Mouse (Mus musculus): ENCODE results near the gene Ctbp2.

Gene Ctbp2

DNA sequence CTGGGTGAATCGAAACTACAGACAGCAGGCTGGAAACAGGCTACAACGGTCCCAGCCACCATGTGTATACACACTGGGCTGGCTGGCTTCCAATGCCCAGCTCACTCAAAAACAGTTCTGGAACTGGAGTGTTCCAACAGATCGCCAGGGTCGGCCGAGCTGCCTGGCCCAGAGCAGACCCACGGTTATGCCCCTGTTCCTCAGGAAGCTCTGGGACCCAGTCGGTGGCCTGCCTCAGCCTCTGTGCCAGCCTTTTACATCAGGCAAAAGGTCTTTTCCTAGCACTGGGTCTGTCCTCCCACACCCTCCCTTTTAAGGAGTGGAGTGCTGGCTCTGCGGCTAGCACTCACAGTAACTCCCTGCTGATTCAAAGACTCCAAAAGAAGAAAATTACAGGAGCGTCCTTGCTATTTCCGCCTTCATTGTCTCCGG is 35.3 kb downstream of the Ctbp2 start:
- in situ Hi-C loops (cut with MboI, MseI): no loop called here

DNA sequence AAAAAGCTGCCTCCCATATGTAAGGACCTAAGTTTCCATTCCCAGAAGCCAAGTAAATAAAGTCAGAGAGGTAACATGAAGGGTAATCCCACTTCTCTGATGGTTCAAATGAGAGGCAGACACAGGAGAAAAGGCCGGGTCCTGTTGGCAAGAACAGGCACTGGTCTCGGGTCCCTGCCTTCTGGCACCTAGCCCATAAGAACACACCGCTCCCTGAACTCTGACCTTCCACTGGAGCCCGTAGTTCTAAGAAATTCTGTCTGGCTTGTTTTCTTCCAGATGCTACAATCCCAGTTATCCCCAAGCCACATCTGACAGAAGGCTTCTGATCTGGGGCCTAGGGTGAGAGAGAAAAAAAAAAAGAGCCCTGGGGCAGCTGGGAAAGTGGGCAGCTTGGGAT is 35.7 kb downstream of the Ctbp2 start:
- in situ Hi-C loops (cut with MboI, MseI): no loop called here

DNA sequence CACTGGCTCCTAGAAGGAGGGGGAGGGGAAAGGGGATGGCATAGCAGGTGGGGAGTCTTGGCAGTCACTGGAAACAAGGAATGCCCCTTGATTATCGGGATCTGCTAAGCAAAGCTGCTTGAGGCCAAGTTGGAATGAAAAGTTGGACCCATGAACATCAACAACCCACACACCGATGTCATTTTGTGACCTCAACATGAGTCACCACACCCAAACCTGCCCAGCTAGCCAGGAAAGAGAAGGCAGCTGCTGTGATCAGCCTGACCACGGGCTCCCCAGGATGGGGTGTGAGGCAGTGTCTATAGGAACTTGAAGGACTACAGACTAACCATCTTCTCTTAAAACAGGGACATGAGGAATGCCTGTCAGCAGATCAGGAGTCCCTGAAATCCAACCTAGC is 38.7 kb downstream of the Ctbp2 start:
- in situ Hi-C loops (cut with MboI, MseI): no loop called here

DNA sequence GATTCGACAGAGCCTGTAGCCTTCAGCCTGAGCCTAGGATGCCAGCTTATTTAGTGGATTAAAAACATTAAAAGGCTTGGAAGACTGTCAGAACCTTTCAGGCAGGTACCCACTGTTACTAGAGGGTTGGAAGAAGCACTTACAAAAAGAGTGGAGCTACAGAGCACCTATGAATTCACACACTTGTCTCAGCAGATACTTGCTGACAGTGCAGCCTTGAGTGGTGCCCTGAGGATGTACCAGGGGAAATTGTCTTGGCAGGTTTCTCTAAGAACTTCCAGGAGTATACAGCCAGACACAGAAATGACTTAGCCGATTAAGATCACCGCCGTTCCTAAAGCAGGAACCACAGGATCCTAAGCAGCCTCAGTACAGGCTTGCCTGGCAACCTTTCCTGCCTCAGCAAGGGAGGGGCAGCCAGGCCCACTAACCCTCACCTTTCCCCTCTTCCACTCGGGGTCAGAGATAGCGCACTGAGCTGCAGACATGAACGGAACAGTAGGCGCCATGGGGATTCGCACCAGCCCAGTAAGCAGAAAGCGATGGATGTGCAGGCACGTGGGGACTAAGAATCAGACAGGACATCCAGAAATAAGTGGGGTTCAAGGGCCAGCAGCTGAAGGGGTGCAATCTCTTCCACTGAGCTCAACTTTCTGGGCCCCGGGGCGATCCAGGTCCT is 40.1 kb downstream of the Ctbp2 start:
- in situ Hi-C loops (cut with MboI, MseI): no loop called here

DNA sequence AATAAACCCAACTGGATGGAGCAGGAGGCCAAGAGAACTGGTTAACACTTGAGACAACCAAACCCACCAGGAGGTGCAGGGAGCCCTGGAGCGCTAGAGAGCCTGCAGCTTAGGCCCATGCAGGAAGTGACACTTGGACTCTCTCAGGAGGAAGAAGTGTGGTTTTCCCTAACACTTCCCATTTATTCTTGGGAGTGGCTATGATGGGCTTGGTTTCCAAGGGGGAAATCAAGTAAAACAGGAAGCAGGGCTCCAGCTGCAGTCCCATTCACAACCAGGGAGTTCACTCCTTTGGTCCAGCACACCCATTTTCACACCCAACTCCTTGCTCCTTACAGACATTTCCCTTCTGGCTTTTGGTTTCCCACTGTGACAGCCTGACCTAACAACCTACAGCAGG is 45.2 kb downstream of the Ctbp2 start:
- in situ Hi-C loops (cut with MboI, MseI): no loop called here

DNA sequence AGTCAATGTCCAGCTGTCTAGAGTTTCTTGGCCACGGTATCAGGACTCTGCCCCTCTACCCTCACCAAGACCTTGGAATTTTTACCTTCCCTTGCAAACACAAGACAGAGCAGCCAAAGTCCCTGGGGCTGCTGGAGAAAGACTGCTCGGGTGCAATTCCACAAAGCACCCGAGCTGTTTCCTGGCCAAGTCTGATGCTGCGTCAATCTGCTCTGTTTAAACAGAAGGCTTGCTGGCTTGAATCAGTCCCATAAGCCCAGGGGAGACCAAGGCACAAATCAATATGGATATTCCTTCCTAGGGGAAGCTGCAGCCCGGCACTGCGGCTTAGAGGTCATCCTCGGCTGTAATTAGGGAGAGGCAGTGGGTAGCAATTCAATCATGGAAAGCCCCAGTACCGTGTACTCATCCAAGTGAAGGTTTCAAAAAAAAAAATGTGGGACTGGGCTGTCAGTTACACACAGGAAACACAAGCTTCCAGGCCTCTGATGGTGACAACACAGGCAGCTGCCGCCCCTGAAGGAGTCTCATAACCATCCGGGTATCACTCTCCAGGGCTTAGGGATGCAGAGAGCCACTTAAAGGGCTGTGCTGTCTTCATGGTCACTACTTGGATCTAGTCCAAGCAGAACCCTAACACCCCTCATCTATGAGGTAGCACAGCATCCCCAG is 49.6 kb downstream of the Ctbp2 start:
- in situ Hi-C loops (cut with MboI, MseI): no loop called here

DNA sequence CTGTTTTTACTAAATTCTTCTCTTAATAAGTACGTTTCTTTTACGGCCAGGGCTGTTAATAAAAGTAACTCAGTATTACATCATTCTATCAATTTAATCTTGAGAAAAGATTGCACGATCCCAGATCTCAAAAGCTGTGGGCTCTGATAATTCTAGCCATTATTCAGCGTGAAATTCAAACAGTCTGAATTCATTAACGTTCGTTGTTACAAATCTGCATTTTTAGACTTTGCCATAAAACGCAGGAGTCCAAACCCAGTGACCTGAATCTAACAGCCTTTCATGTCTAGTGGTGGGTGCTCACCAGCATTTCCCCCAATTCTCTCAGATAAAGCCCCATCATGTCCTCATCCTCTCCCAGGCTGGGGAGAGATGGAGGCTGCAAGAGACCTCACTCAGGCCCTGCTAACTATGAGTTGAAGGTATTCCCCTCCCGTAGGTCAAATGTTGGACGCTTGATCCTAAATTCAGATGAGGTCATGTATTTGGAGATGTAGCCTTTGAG is 51.0 kb downstream of the Ctbp2 start:
- in situ Hi-C loops (cut with MboI, MseI): no loop called here

DNA sequence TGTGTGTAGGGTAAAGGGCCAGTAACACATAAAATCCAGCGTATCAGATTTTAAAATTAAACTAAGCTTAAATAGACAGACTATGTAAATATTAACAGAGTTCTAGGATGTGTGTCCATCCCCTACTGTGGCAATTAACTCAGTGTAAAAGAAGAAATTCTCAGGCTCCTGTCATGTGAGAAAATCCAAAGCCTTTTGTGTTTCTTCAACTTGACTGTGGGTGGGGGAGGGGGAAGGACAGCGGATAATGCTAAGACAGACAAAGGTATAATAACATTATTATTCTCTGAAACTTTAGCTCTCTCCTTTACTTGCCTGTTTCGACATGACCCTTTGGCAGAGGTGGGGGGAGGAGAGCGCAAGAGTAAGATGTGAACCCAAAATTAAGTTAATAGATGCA is 51.6 kb downstream of the Ctbp2 start:
- in situ Hi-C loops (cut with MboI, MseI): no loop called here

DNA sequence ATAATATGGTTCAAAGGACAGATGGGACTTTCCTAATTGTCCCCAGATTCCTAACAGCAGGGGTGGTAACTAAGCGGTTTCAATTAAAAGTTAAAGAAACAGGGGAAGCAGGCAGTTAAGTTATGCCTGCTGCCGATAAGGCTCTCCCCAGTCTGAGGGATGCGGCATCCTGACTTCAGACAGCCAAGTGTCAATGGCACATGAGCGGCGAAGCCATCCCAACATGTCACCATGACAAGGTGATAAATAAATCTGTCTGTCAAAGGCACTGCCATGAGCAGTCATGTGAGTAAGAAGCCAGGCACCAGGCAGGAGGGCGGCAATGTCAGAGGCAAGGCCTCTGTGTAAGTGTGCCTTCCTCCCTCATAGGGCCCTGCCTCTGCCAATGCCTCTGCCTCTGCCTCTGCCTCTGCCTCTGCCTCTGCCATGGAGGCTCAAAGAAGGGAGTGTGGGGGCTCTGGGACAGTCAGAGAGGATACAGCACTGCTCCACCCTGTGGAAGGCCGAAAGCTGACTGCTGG is 56.8 kb downstream of the Ctbp2 start:
- in situ Hi-C loops (cut with MboI, MseI): no loop called here

DNA sequence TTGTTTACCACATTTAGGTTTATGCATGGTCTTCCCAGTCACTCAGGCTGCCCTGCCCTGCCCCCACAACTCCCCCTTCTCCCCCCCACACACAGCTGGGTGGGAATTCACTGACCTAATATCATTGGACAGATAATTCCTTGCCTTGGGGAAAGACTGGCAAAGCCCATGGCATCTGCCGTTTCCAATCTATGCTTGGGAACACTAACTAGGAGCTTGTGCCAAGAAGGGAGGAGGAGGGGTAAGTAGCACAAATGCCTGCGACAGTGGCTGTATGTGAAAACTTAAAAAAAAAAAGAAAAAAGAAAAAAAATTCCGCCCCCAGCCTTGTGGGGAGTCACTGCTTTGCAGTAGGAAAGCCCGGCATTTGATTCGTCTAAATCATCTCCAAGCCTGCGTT is 57.4 kb downstream of the Ctbp2 start:
- in situ Hi-C loops (cut with MboI, MseI): no loop called here

DNA sequence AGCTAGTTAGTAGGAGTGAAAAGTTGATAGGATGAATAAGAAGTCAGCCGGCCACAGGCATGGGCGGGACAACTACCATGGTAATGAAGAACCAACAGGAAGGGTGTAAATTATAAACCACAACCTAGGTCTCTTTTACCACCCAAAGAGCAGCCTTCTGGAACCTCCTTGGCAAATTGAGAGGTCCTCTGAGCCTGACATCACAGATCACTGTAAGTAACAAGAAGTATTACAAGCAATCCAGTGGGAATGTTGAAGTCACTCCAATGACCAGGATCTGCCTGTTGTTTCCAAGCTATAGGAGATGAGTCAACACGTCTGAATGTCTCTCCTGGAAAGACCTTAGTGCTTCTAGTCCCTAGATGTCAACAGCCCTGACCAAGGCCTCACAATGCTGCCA is 62.1 kb downstream of the Ctbp2 start:
- in situ Hi-C loops (cut with MboI, MseI): no loop called here

DNA sequence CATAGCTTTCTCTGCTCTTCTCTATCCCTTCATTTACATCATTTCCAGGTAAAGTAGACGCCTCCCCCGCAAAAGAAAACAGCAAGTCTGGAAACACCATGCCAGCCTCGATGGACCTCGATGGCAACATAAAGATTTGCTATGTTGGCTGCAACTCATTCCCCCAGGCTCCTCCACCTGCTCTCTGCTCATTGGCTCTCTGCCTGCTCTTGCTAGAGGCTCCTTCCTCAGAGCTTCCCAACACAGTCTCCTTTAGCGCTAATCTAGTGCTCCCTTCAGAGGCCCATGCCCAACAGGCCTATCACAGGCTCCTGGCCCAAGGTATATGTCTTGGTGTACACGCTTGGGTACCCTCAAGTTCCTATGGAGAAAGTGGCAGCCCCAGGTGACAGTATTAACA is 64.0 kb downstream of the Ctbp2 start:
- in situ Hi-C loops (cut with MboI, MseI): no loop called here

DNA sequence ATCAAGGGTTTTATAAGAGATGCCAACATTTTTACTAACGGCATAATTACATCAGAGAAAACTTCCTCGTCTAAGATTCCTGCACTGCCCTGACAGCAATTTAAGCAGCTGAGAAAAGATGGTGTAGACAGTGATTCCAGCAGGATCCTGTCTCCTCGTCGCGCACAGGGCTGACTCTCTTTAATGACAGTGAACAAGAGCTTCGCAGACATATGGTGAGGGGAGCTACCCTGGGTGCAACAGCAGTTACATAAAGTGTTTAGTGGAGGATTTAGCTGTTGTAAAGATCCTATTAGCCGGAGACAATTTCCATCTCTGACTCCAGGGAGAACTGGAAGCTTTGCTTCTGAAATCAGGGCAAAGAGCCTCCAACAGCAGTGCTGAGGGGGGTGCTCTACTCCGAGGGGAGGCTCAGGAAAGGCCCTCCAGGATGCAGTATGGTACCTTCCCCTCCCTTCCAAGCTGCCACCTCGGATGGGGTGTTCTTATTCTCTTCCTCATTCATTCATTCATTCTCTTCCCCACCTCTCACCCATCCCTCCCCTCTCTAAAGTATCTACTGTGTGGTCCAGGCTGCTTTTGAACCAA is 64.5 kb downstream of the Ctbp2 start:
- in situ Hi-C loops (cut with MboI, MseI): no loop called here

DNA sequence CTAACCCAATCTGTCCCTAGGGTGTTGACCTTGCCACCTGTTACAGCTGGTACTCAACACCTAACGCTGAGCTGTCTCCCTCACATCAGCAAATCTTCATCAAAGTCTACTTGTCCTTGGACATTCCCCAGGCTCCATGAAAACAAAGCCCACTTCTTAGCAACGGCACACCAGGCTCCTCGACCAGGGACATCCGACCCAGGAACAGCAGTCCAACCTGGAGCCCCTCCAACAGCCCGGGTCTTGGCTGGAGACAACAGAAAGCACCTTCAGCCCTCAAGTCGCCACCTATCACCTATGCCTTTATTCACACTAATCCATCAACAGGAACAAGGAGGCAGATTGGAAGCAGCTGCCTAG is 65.0 kb downstream of the Ctbp2 start:
- in situ Hi-C loops (cut with MboI, MseI): no loop called here

DNA sequence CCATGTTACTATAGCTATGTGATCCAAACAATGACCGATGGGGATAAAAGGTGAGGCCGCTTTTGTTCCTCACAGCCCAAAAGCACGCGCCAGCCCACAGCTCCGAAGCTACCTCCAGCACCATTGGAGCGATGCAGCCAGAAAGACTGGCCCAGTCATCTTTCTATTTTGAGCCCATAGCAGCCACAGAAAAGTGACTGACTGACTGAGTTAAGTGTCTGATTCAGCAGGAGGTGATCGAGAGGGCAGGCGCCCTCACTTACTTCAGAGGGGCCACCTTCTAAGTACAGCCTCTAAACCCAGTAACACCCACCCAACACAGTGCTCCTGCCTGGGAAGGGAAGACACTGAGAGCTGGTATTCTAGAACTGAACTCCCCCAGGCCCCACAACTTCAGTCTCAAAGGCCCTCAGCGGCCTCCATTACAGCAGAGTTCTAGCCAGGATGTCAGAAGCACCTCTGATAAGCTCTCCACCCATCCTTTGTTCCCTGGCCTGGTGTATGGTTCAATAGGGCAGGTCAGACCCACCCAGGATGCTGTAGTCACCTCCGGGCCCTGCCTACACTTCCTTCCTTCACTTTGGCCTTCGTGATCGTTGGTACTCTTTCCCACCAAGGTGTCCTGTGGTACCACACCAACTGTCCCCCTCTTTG is 65.5 kb downstream of the Ctbp2 start:
- in situ Hi-C loops (cut with MboI, MseI): no loop called here

DNA sequence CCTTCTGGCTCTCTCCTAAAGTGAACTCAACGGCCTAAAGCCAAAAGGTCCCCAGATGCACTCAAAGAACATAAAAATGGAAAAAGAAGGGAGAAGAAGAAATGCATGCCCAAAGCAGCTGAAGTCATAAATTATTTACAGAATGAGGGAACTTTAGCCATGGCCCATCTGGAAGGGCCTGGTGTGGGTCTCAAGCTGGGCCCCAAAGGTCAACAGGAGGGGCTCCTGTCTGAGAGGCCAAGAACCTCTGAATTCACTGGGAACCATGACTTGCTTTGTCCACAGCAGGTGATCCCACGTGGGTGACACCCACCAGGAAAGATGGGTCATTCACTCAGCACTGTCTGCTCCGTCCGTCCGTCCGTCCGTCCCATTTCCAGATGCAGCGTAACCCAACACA is 67.2 kb downstream of the Ctbp2 start:
- in situ Hi-C loops (cut with MboI, MseI): no loop called here

DNA sequence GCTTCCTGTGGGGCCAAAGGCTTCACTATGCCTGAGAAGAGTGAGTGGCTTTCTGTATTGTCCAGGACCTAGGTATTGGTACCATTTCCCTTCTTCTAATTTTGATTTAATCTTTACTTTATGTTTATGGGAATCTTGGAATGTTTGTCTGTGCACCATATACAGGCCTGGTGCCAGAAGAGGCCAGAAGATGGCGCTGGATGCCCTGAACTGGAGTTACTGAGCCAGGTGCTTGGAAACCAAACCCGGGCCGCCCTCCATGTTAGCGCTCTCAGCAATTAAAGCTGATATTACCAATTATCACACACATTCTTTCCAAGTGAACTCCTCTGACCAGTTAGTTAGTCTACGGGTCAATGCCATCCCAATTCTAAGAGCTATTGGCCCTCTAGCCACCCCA is 69.7 kb downstream of the Ctbp2 start:
- in situ Hi-C loops (cut with MboI, MseI): no loop called here

DNA sequence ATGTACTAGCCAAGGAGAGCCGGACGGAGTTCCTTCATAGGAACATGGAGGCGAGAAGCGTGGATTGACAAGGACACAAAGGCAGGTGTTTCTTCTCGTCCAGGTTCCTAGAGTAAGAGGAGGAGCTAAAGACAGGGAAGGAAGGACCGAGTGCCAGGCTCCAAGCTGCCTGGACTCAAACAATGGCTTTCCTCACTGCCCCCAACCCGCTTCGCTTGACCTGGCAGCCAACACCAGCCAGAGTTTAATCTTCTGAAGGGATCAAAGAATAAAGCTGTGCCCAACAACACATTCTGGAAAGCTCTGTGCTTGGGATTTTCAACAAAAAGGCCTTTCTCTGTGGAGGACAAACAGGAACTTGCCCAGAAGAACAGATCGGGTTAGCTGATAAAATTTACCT is 70.4 kb downstream of the Ctbp2 start:
- in situ Hi-C loops (cut with MboI, MseI): no loop called here

DNA sequence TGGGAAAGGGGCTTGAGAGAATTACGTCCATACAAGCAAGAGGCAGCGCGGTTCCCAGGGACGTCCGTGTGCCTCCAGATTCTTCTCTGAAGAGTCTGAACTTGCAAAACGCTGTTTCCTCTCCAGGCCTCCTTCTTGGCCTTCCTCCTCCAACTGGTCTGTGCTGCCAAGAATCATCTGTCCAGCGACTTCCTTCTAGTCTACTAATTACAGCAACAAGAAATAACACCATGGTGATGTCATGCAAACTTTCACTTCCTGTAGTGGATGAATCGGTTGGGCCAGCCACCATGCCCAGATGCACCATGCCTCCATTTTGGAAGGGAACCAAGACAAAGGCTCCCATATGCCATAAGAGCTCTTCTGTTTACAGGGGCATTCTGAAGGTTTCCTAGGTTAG is 71.3 kb downstream of the Ctbp2 start:
- in situ Hi-C loops (cut with MboI, MseI): no loop called here

DNA sequence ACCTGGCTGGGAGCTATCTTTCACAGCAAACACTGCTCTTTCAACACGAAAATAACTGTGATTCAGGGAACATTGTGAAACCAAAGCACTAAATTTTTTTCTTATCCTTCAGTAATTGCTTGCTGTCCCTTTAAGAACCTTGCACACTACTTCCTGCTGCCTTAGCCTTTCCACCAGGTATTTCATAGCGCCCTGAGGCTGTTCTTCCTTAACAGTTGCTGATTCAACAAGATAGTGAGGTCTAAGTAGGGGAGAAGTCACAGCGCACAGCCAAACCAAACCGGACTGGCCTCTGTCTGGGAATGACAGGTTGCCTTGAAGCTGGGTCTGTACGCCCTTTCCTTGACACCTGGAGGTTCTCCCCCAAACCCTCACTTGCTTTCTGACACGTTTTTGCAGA is 73.5 kb downstream of the Ctbp2 start:
- in situ Hi-C loops (cut with MboI, MseI): no loop called here

DNA sequence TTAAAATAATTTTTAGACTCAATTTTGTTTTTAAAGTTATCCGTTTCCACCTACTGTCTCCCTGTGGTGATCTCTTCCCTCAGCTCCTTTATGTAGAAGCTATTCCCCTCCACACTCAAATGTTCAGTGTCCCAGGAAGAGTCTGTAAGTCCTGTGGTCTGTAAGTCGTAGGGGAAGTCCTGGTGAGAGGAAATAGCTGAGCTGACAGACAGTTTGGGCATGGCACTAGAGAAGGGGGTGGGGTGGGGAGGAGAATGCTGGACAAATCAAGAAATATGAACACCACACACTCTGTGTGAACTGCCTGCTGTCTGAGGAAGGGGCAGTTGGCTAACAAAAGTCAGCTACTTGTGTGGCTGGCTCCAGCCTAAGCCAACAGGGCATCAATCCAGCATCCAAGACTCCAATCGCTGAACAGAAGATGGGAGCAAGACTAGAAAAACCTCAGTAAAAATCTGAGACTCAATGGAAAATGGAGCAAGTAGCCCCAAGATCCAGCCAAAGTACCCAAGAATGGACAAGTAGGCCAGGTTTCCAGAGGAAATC is 76.0 kb downstream of the Ctbp2 start:
- in situ Hi-C loops (cut with MboI, MseI): loop anchor here in 1 of 2 experiments (10.0 to 25.0 kb wide), 2 partner anchors 564 to 697 kb away; partner anchors contain the start of gene Tex36

DNA sequence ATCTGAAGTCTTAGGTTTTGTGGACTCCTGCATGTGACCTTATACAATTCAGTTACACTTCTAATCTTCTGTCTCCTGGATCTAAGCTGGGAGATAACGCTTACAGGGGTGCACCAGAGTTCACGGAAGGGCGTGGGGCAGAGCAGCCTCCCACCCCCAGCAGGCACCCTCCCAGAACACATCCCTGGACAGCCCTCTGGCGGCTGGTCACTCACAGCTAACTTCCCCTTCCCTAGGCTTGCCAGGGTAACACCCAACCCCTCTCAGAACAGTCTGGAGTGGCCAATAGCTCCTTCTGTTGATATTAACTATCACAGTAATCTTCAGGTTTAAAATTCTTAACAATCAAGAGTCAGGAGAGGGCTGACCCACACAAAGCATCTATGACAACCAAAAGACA is 76.9 kb downstream of the Ctbp2 start:
- in situ Hi-C loops (cut with MboI, MseI): loop anchor here in 1 of 2 experiments (10.0 to 25.0 kb wide), 2 partner anchors 565 to 698 kb away; partner anchors contain the start of gene Tex36

All from T-helper 17 cell (primary cell).